Mouse (Mus musculus) spleen, adult 2 months (tissue): ENCODE data around the gene Phactr1. TPM values are rescaled to one million over a fixed set of nuclear protein-coding genes. Genes with fewer than 3 reads are reported as not detected.

Source experiments
- DNase-seq, 2 experiments: peaks; one replicate each; pipeline versions ENCODE4 v3.0.0 to v3.0.0-alpha.2; 2012 to 2021; ENCODE audit warnings: low spot score in 2 of 2, low read depth in 1 of 2
- H3K27ac ChIP-seq: fragments of 200-500 bp; 2 replicates; pipeline ENCODE4 v1.5.1; 2012; ENCODE audit warnings: low read length, inconsistent platforms; ENCODE audit not compliant: insufficient read depth
- H3K27me3 ChIP-seq: fragments of 200-500 bp; 2 replicates; pipeline ENCODE4 v1.6.1; 2012; ENCODE audit warnings: mild to moderate bottlenecking, moderate library complexity, low read length, inconsistent platforms; ENCODE audit not compliant: control insufficient read depth, insufficient read depth
- H3K36me3 ChIP-seq: fragments of 200-500 bp; 2 replicates; pipeline ENCODE4 v1.6.1; 2012; ENCODE audit warnings: mild to moderate bottlenecking, low read length, inconsistent platforms; ENCODE audit not compliant: control insufficient read depth, insufficient read depth
- H3K4me1 ChIP-seq: fragments of 200-500 bp; 2 replicates; pipeline ENCODE4 v1.6.1; 2011; ENCODE audit warnings: inconsistent platforms; ENCODE audit not compliant: control insufficient read depth, insufficient read depth, insufficient read length
- H3K4me3 ChIP-seq: fragments of 200-500 bp; 2 replicates; pipeline ENCODE4 v1.5.1; 2011; ENCODE audit warnings: mild to moderate bottlenecking, inconsistent platforms; ENCODE audit not compliant: insufficient read depth, insufficient read length; ENCODE audit errors: extremely low read depth
- CTCF ChIP-seq: fragments of 200-500 bp; IDR thresholded peaks from 2 replicates; pipeline ENCODE4 v1.5.1; 2011; ENCODE audit warnings: mild to moderate bottlenecking, inconsistent platforms; ENCODE audit not compliant: insufficient read depth, insufficient read length, insufficient replicate concordance; ENCODE audit errors: extremely low read depth
- POLR2A ChIP-seq: fragments of 200-500 bp; IDR thresholded peaks from 2 replicates; pipeline ENCODE4 v1.6.1; 2011; ENCODE audit warnings: low read depth, low read length, inconsistent platforms
- WGBS: fragments of 180-500 bp; shearing (Covaris S2); methylation state at CpG from one replicate; pipeline ENCODE4 v1.1.7; 2018; 5-methylcytosine and 5-hydroxymethylcytosine counted together
- polyA plus RNA-seq: library from polyadenylated mRNA; depleted of rRNA; stranded (reverse); fragments of >200 nt; gene quantifications from 2 replicates; pipeline ENCODE4 v1.2.3, GENCODE M21; 2012

Phactr1 gene
- polyA plus RNA-seq, 1 experiment = 0.33 TPM

DNA sequence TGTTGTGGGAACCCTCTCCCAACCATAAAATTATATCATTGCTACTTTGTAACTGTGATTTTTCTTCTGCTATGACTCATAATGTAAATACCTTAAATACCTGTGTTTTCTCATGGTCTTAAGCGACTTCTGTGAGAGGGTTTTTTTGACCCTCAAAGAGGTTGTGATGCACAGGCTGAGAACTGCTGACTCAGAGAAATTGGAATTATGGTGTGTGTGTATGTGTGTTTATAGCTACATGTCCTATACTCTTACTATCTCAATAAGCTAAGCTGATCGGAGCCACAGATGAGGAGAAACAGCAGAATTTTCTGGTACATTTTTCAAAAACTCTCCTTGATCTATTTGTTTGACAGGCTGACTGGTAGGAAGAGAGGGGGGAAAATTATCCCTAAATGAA, 239.6 kb downstream of the Phactr1 start:
- TF ChIP-seq CTCF (no peak), POLR2A (no peak)
- WGBS = 85% methylated on average over 2 of the region's 2 CpGs
- H3K4me1 ChIP-seq = no peaks in the 10 kb centered on the region; the same call in 1 of the 2 replicates
- H3K27me3 ChIP-seq = peaks cover 5% of the 10 kb centered on the region; the same call in 1 of the 2 replicates
- H3K36me3 ChIP-seq = no peaks in the 10 kb centered on the region
- DNase-seq = no peak
- H3K27ac ChIP-seq = no peak overlapping the region
- H3K4me3 ChIP-seq = no peak overlapping the region

DNA sequence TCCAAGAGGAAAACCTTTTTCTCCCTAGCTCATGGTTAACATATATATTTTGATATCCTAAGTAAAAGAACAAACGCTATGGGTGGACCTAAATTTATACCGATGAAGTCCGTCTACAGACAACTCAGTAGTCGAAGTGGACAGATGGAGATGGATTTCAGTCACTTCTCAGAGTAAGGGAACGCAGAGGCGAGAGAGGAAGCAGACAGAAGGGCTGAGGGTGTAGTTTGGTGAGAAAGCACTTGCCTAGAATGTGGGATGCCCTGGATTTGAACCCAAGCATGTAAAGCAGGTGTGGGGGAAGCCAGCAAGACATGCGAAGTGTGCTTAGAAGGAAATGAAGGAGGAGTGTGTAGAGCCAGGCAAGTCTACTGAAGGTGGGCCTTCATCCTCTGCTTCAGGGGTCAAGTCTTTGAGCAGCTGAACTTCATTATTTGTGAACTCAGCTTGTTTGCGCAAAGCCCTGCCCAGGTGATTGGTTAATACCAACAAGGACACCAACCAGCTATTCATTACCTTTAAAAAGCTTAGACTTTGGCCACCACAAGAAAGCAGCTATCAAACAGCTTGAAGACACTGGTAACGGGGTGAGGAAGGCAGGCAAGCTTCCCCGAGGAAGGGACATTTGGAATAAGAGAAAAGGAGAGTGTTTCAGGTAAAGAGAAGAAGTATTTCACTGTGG, 241.5 kb downstream of the Phactr1 start:
- DNase-seq = no peak
- no peak overlapping the region for H3K27ac ChIP-seq
- no peak for TF ChIP-seq POLR2A
- TF ChIP-seq CTCF = no peak
- 87% methylated on average over 10 of the region's 10 CpGs for WGBS
- no peaks in the 10 kb centered on the region for H3K27me3 ChIP-seq
- H3K36me3 ChIP-seq = no peaks in the 10 kb centered on the region
- H3K4me1 ChIP-seq = no peaks in the 10 kb centered on the region
- no peak overlapping the region for H3K4me3 ChIP-seq

DNA sequence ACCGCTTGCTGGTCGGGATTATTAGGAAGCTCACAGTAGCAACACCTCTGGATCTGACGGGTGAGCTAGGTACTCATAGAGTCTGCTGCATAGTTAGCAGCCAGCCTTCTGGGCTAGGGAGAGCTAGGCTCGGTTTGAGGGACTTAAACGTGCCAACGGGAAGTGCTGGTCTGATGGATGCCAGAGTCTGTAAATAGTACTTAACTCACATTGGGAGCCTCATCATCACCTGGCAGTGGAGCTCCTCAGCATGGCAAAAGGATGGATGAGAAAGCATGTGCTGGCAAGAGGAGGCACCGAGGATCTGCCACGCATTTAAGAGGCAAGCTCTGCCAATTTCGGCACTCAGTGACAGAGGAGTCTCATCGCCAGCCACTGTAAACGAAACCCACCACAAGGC, 247.4 kb downstream of the Phactr1 start:
- Histone ChIP-seq H3K27me3 (no peaks in the 10 kb centered on the region), H3K27ac (no peak overlapping the region), H3K36me3 (no peaks in the 10 kb centered on the region), H3K4me3 (no peak overlapping the region), H3K4me1 (no peaks in the 10 kb centered on the region)
- WGBS = 90% methylated on average over 11 of the region's 11 CpGs
- no peak for TF ChIP-seq POLR2A
- no peak for TF ChIP-seq CTCF
- DNase-seq = no peak

DNA sequence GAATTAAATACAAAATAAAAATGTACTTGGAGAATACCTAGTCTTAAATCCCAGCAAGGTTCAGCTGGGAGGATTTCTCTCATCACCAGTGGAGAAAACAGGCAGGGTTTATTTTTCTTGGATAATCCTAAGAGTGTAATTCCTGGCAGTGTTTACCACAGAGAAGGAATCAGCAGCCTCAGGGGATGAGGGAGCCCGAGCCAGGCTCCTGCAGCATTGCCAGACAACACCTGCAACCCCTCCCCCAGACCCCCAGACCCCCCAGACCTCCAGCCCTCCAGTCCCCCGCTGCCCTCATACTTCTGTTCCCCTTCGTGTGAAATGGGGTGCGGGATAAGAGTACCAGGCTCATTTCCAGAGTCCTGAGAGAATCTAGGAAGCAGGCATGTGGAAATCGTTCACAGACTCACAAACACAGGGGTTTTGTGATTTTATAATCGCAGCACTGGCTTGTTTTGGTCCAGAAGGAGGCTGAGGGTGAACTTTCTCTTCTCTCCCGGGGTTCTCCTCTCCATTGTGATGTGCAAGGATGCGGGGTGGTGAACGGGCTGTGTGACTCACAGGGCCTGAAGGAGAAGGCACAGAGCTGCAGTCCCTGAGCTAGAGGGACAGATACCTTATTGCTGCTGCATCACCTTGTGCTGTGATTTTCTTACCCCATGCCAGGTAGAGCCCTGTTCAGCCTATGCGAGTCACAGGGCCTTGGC, 249.3 kb downstream of the Phactr1 start:
- WGBS = 63% methylated on average over 10 of the region's 10 CpGs
- Histone ChIP-seq H3K4me3 (no peak overlapping the region), H3K36me3 (no peaks in the 10 kb centered on the region), H3K27me3 (no peaks in the 10 kb centered on the region), H3K27ac (no peak overlapping the region), H3K4me1 (no peaks in the 10 kb centered on the region)
- TF ChIP-seq POLR2A (no peak), CTCF (no peak)
- no peak for DNase-seq

DNA sequence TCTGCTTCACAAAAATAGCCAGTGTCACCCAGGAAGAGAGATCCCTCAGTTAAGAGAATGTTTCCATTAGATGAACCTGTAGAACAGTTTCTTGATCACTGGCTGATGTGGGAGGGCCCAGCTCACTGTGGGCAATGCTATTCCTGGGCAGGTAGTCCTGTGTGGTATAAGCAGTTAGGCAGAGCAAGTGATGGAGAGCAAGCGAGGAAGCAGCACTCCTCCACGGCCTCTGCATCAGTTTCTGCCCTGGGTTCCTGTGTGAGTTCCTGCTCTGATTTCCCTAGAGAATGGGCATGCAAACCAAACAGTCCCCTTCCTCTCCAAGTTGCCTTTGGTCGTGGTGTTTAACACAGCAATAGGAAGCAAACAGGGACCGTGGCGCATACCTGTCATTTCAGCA, 251.6 kb downstream of the Phactr1 start:
- no peak overlapping the region for H3K27ac ChIP-seq
- no peaks in the 10 kb centered on the region for H3K27me3 ChIP-seq
- WGBS = 86% methylated on average over 5 of the region's 5 CpGs
- H3K4me1 ChIP-seq = no peaks in the 10 kb centered on the region
- H3K4me3 ChIP-seq = no peak overlapping the region
- no peaks in the 10 kb centered on the region for H3K36me3 ChIP-seq
- TF ChIP-seq CTCF = no peak
- no peak for TF ChIP-seq POLR2A
- no peak for DNase-seq

GRCm38 (mm10) chr13:42934538-42935126, 254.2 kb downstream of the Phactr1 start:
- 84% methylated on average over 16 of the region's 16 CpGs for WGBS
- H3K36me3 ChIP-seq = no peaks in the 10 kb centered on the region
- no peaks in the 10 kb centered on the region for H3K4me1 ChIP-seq
- no peak for DNase-seq
- TF ChIP-seq POLR2A (no peak), CTCF (no peak)
- H3K4me3 ChIP-seq = no peak overlapping the region
- H3K27me3 ChIP-seq = no peaks in the 10 kb centered on the region
- H3K27ac ChIP-seq = no peak overlapping the region
